Mouse (Mus musculus): ENCODE results near the gene Gtpbp3.
A peak's percentile ranks its signal among the peaks of the same experiment; 100 is the strongest.

Gtpbp3 gene

GRCm38 (mm10) chr8:71487691-71488445 lies at the start of gene Gtpbp3:
Gtpbp3 (plus strand) TSS chr8:71488103.
- peak; percentile 72 for DNase-seq (ENCODE audit: low read depth, low spot score)
- H3K36me3 ChIP-seq (ENCODE audit: control insufficient read depth, insufficient read depth, low read length, poor library complexity, severe bottlenecking): no peaks in the 10 kb centered on the region; the same call in 1 of the 2 replicates
- H3K27me3 ChIP-seq (ENCODE audit: control insufficient read depth, insufficient read depth, low read length, poor library complexity, severe bottlenecking): no peaks in the 10 kb centered on the region

GRCm38 (mm10) chr8:71441404-71441803 lies 46.5 kb upstream of the Gtpbp3 start:
- peak; percentile 83 for DNase-seq (ENCODE audit: low read depth, low spot score)
- H3K36me3 ChIP-seq (ENCODE audit: control insufficient read depth, insufficient read depth, low read length, poor library complexity, severe bottlenecking): no peaks in the 10 kb centered on the region
- no peaks in the 10 kb centered on the region; the same call in 1 of the 2 replicates for H3K27me3 ChIP-seq (ENCODE audit: control insufficient read depth, insufficient read depth, low read length, poor library complexity, severe bottlenecking)

- no peaks in the 10 kb centered on the region for H3K36me3 ChIP-seq (ENCODE audit: control insufficient read depth, insufficient read depth, low read length, poor library complexity, severe bottlenecking)
- no peak for DNase-seq (ENCODE audit: low read depth, low spot score)
- H3K27me3 ChIP-seq (ENCODE audit: control insufficient read depth, insufficient read depth, low read length, poor library complexity, severe bottlenecking): no peaks in the 10 kb centered on the region; the same call in 1 of the 2 replicates
These were observed 42.8 kb upstream of the Gtpbp3 start for GRCm38 (mm10) chr8:71445096-71445495.

GRCm38 (mm10) chr8:71451337-71451736 lies 36.6 kb upstream of the Gtpbp3 start:
- DNase-seq (ENCODE audit: low read depth, low spot score): no peak
- Histone ChIP-seq H3K36me3 (ENCODE audit: control insufficient read depth, insufficient read depth, low read length, poor library complexity, severe bottlenecking) (no peaks in the 10 kb centered on the region), H3K27me3 (ENCODE audit: control insufficient read depth, insufficient read depth, low read length, poor library complexity, severe bottlenecking) (no peaks in the 10 kb centered on the region)

GRCm38 (mm10) chr8:71451777-71452176 lies 36.1 kb upstream of the Gtpbp3 start:
- DNase-seq (ENCODE audit: low read depth, low spot score): no peak
- no peaks in the 10 kb centered on the region for H3K36me3 ChIP-seq (ENCODE audit: control insufficient read depth, insufficient read depth, low read length, poor library complexity, severe bottlenecking)
- H3K27me3 ChIP-seq (ENCODE audit: control insufficient read depth, insufficient read depth, low read length, poor library complexity, severe bottlenecking): no peaks in the 10 kb centered on the region

- DNase-seq (ENCODE audit: low read depth, low spot score): no peak
- H3K36me3 ChIP-seq (ENCODE audit: control insufficient read depth, insufficient read depth, low read length, poor library complexity, severe bottlenecking): no peaks in the 10 kb centered on the region
- no peaks in the 10 kb centered on the region for H3K27me3 ChIP-seq (ENCODE audit: control insufficient read depth, insufficient read depth, low read length, poor library complexity, severe bottlenecking)
These were observed 35.2 kb upstream of the Gtpbp3 start for GRCm38 (mm10) chr8:71452669-71453068.

- Histone ChIP-seq H3K27me3 (ENCODE audit: control insufficient read depth, insufficient read depth, low read length, poor library complexity, severe bottlenecking) (no peaks in the 10 kb centered on the region), H3K36me3 (ENCODE audit: control insufficient read depth, insufficient read depth, low read length, poor library complexity, severe bottlenecking) (no peaks in the 10 kb centered on the region; the same call in 1 of the 2 replicates)
- no peak for DNase-seq (ENCODE audit: low read depth, low spot score)
These were observed 33.2 kb upstream of the Gtpbp3 start for GRCm38 (mm10) chr8:71454668-71455067.

GRCm38 (mm10) chr8:71456906-71457305 lies 31.0 kb upstream of the Gtpbp3 start:
- DNase-seq (ENCODE audit: low read depth, low spot score): no peak
- Histone ChIP-seq H3K27me3 (ENCODE audit: control insufficient read depth, insufficient read depth, low read length, poor library complexity, severe bottlenecking) (no peaks in the 10 kb centered on the region), H3K36me3 (ENCODE audit: control insufficient read depth, insufficient read depth, low read length, poor library complexity, severe bottlenecking) (no peaks in the 10 kb centered on the region; the same call in none of the 2 replicates)

- Histone ChIP-seq H3K27me3 (ENCODE audit: control insufficient read depth, insufficient read depth, low read length, poor library complexity, severe bottlenecking) (no peaks in the 10 kb centered on the region), H3K36me3 (ENCODE audit: control insufficient read depth, insufficient read depth, low read length, poor library complexity, severe bottlenecking) (no peaks in the 10 kb centered on the region; the same call in none of the 2 replicates)
- no peak for DNase-seq (ENCODE audit: low read depth, low spot score)
These were observed 30.1 kb upstream of the Gtpbp3 start for GRCm38 (mm10) chr8:71457659-71458270.

- no peaks in the 10 kb centered on the region; the same call in none of the 2 replicates for H3K36me3 ChIP-seq (ENCODE audit: control insufficient read depth, insufficient read depth, low read length, poor library complexity, severe bottlenecking)
- DNase-seq (ENCODE audit: low read depth, low spot score): no peak
- H3K27me3 ChIP-seq (ENCODE audit: control insufficient read depth, insufficient read depth, low read length, poor library complexity, severe bottlenecking): no peaks in the 10 kb centered on the region
These were observed 27.2 kb upstream of the Gtpbp3 start for GRCm38 (mm10) chr8:71460716-71461115.

- no peak for DNase-seq (ENCODE audit: low read depth, low spot score)
- Histone ChIP-seq H3K27me3 (ENCODE audit: control insufficient read depth, insufficient read depth, low read length, poor library complexity, severe bottlenecking) (no peaks in the 10 kb centered on the region), H3K36me3 (ENCODE audit: control insufficient read depth, insufficient read depth, low read length, poor library complexity, severe bottlenecking) (no peaks in the 10 kb centered on the region; the same call in none of the 2 replicates)
These were observed 26.6 kb upstream of the Gtpbp3 start for GRCm38 (mm10) chr8:71461152-71461840.

- no peaks in the 10 kb centered on the region for H3K27me3 ChIP-seq (ENCODE audit: control insufficient read depth, insufficient read depth, low read length, poor library complexity, severe bottlenecking)
- H3K36me3 ChIP-seq (ENCODE audit: control insufficient read depth, insufficient read depth, low read length, poor library complexity, severe bottlenecking): no peaks in the 10 kb centered on the region; the same call in none of the 2 replicates
- DNase-seq (ENCODE audit: low read depth, low spot score): no peak
These were observed 25.7 kb upstream of the Gtpbp3 start for GRCm38 (mm10) chr8:71462191-71462590.

GRCm38 (mm10) chr8:71462786-71463185 lies 25.1 kb upstream of the Gtpbp3 start:
- no peaks in the 10 kb centered on the region for H3K27me3 ChIP-seq (ENCODE audit: control insufficient read depth, insufficient read depth, low read length, poor library complexity, severe bottlenecking)
- DNase-seq (ENCODE audit: low read depth, low spot score): peak; percentile 77
- H3K36me3 ChIP-seq (ENCODE audit: control insufficient read depth, insufficient read depth, low read length, poor library complexity, severe bottlenecking): no peaks in the 10 kb centered on the region; the same call in none of the 2 replicates

- Histone ChIP-seq H3K36me3 (ENCODE audit: control insufficient read depth, insufficient read depth, low read length, poor library complexity, severe bottlenecking) (no peaks in the 10 kb centered on the region; the same call in none of the 2 replicates), H3K27me3 (ENCODE audit: control insufficient read depth, insufficient read depth, low read length, poor library complexity, severe bottlenecking) (no peaks in the 10 kb centered on the region)
- DNase-seq (ENCODE audit: low read depth, low spot score): peak; percentile 93
These were observed 24.5 kb upstream of the Gtpbp3 start, which contains the start of gene Abhd8 for GRCm38 (mm10) chr8:71463188-71464033. Abhd8 (minus strand) TSS chr8:71463655.
